Mouse (Mus musculus): ENCODE data around the gene Rhbdd2.

GRCm38 (mm10) chr5:135676696-135677095 is 44.3 kb downstream of the Rhbdd2 start:
- no peak for TF ChIP-seq CTCF (IDR thresholded peaks at IDR 0.05; ENCODE audit: low read depth, low read length)
- no peak for TF ChIP-seq POLR2A (IDR thresholded peaks at IDR 0.05; ENCODE audit: borderline replicate concordance, low read depth, low read length)
